Mouse (Mus musculus) liver, adult 2 months (tissue): Measurements from ENCODE around the gene Arap2. TPM values are rescaled to one million over a fixed set of nuclear protein-coding genes. Genes with fewer than 3 reads are reported as not detected.

Source experiments
- DNase-seq: peaks from one replicate; pipeline ENCODE4 v3.0.0-alpha.2; 2011; ENCODE audit warnings: low read depth, low spot score; ENCODE audit errors: extremely low read depth
- H3K27ac ChIP-seq: fragments of 200-500 bp; replicated peaks from 2 replicates; pipeline ENCODE4 v1.5.1; 2012; ENCODE audit warnings: low read depth, mild to moderate bottlenecking, control low read depth, inconsistent platforms, low read length; ENCODE audit not compliant: insufficient read depth
- H3K27me3 ChIP-seq: fragments of 200-500 bp; 2 replicates; pipeline ENCODE4 v1.6.1; 2012; ENCODE audit warnings: mild to moderate bottlenecking, moderate library complexity, low read length, inconsistent platforms; ENCODE audit not compliant: control insufficient read depth, insufficient read depth
- H3K36me3 ChIP-seq: fragments of 200-500 bp; 2 replicates; pipeline ENCODE4 v1.6.1; 2012; ENCODE audit warnings: low read length, inconsistent platforms; ENCODE audit not compliant: control insufficient read depth, insufficient read depth
- H3K4me1 ChIP-seq: fragments of 200-500 bp; 2 replicates; pipeline ENCODE4 v1.6.1; 2011; ENCODE audit warnings: low read length; ENCODE audit not compliant: control insufficient read depth, insufficient read depth
- H3K4me3 ChIP-seq: fragments of 200-500 bp; 2 replicates; pipeline ENCODE4 v1.5.1; 2011; ENCODE audit warnings: low read depth, mild to moderate bottlenecking, control low read depth, low read length, moderate library complexity; ENCODE audit not compliant: insufficient read depth
- H3K79me2 ChIP-seq: fragments of 200-500 bp; 2 replicates; pipeline ENCODE4 v1.6.1; 2012; ENCODE audit warnings: inconsistent platforms, mild to moderate bottlenecking, low read length, moderate library complexity; ENCODE audit not compliant: control insufficient read depth, insufficient read depth
- H3K9ac ChIP-seq: fragments of 200-500 bp; 2 replicates; pipeline ENCODE4 v1.6.1; 2012; ENCODE audit warnings: low read depth, mild to moderate bottlenecking, control low read depth, inconsistent platforms, low read length
- CTCF ChIP-seq: fragments of 200-500 bp; IDR thresholded peaks from 2 replicates; pipeline ENCODE4 v1.5.1; 2011; ENCODE audit warnings: low read depth, low read length, control low read depth
- POLR2A ChIP-seq: fragments of 200-500 bp; IDR thresholded peaks from 2 replicates; pipeline ENCODE4 v1.6.1; 2011; ENCODE audit warnings: low read length, control low read depth; ENCODE audit not compliant: insufficient read depth; ENCODE audit errors: extremely low read depth
- WGBS: fragments of 180-500 bp; shearing (Covaris S2); methylation state at CpG from one replicate; pipeline ENCODE4 v1.1.7; 2018; 5-methylcytosine and 5-hydroxymethylcytosine counted together
- polyA plus RNA-seq: library from polyadenylated mRNA; depleted of rRNA; stranded (reverse); fragments of >200 nt; gene quantifications from 2 replicates; pipeline ENCODE4 v1.2.3, GENCODE M21; 2012
- total RNA-seq: library from RNA; depleted of rRNA; stranded (reverse); fragments of >200 nt; gene quantifications from 2 replicates; pipeline ENCODE4 v1.2.3, GENCODE M21; 2014

Gene Arap2
- total and polyA plus RNA-seq, 2 experiments = 2.1 to 24.0 TPM

DNA sequence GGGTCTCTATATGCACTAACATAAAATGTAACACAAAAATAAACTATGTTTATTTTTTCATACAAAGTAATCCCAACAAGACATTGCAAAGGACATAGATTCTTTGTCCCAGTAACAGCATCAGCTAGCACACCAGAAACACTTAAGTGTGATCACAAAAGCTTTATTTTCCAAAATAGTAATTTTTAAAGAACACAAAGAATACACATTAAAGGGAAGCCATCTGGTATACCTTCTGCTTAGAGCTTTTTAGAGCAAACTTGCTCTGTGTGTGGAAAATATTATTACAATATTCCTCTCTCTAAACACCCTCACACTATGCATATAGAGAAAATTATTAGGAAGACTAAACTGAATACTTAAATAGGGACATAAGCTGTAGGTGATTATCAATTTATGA is 100.6 kb downstream of the Arap2 start:
- no peak for TF ChIP-seq POLR2A
- Histone ChIP-seq H3K79me2 (no peaks in the 10 kb centered on the region), H3K27me3 (no peaks in the 10 kb centered on the region), H3K27ac (no peak overlapping the region), H3K4me1 (no peaks in the 10 kb centered on the region), H3K36me3 (peaks cover 18% of the 10 kb centered on the region), H3K9ac (no peak overlapping the region), H3K4me3 (no peak overlapping the region)
- no peak for DNase-seq

GRCm38 (mm10) chr5:62664847-62665246 is 101.1 kb downstream of the Arap2 start:
- peaks cover 18% of the 10 kb centered on the region for H3K36me3 ChIP-seq
- DNase-seq = no peak
- TF ChIP-seq POLR2A (no peak), CTCF (no peak)
- H3K27me3 ChIP-seq = no peaks in the 10 kb centered on the region
- no peaks in the 10 kb centered on the region for H3K79me2 ChIP-seq
- 92% methylated on average over 4 of the region's 4 CpGs for WGBS
- no peak overlapping the region for H3K9ac ChIP-seq
- no peaks in the 10 kb centered on the region for H3K4me1 ChIP-seq
- H3K4me3 ChIP-seq = no peak overlapping the region
- no peak overlapping the region for H3K27ac ChIP-seq

GRCm38 (mm10) chr5:62663206-62663605 is 102.8 kb downstream of the Arap2 start:
- Histone ChIP-seq H3K27ac (no peak overlapping the region), H3K4me1 (no peaks in the 10 kb centered on the region), H3K79me2 (no peaks in the 10 kb centered on the region), H3K27me3 (no peaks in the 10 kb centered on the region), H3K4me3 (no peak overlapping the region), H3K36me3 (peaks cover 8% of the 10 kb centered on the region; the same call in 1 of the 2 replicates), H3K9ac (no peak overlapping the region)
- no peak for TF ChIP-seq CTCF
- TF ChIP-seq POLR2A = no peak
- 94% methylated on average over 1 of the region's 1 CpGs for WGBS
- DNase-seq = no peak

GRCm38 (mm10) chr5:62653924-62654323 is 112.0 kb downstream of the Arap2 start:
- 77% methylated on average over 5 of the region's 5 CpGs for WGBS
- H3K27ac ChIP-seq = no peak overlapping the region
- no peak overlapping the region for H3K9ac ChIP-seq
- TF ChIP-seq CTCF (no peak), POLR2A (no peak)
- no peak overlapping the region for H3K4me3 ChIP-seq
- DNase-seq = no peak
- no peaks in the 10 kb centered on the region for H3K79me2 ChIP-seq
- peaks cover 14% of the 10 kb centered on the region for H3K36me3 ChIP-seq
- no peaks in the 10 kb centered on the region for H3K4me1 ChIP-seq
- H3K27me3 ChIP-seq = no peaks in the 10 kb centered on the region

DNA sequence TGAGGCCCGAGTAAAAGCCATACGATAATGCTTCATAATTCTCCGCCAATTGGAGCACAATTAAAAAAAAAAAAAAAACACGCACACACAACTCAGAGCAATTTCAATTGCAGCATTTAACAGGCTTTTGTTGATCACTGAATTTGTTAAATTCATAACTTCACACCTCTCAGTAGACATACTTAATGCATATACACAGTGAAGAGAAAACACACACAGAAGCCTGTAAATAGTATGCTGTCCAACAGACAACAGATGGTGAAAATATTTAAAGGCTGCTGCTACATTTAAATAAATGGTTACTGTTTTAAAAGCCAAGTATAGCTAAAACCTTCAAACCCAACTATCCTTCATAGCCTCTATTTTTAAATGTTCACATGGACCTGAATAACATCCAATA is 123.6 kb downstream of the Arap2 start:
- Histone ChIP-seq H3K9ac (no peak overlapping the region), H3K4me3 (no peak overlapping the region), H3K36me3 (no peaks in the 10 kb centered on the region; the same call in 1 of the 2 replicates), H3K27ac (no peak overlapping the region), H3K79me2 (no peaks in the 10 kb centered on the region), H3K4me1 (peaks cover 2% of the 10 kb centered on the region; the same call in 1 of the 2 replicates), H3K27me3 (no peaks in the 10 kb centered on the region)
- no peak for DNase-seq
- TF ChIP-seq CTCF (no peak), POLR2A (no peak)
- WGBS = 97% methylated on average over 4 of the region's 4 CpGs

GRCm38 (mm10) chr5:62640501-62640900 is 125.5 kb downstream of the Arap2 start:
- no peaks in the 10 kb centered on the region for H3K27me3 ChIP-seq
- WGBS = 36% methylated on average over 8 of the region's 8 CpGs
- no peak overlapping the region for H3K27ac ChIP-seq
- peaks cover 2% of the 10 kb centered on the region; the same call in 1 of the 2 replicates for H3K4me1 ChIP-seq
- peak; percentile 60 for DNase-seq
- no peaks in the 10 kb centered on the region; the same call in 1 of the 2 replicates for H3K36me3 ChIP-seq
- H3K9ac ChIP-seq = no peak overlapping the region
- no peak for TF ChIP-seq CTCF
- no peaks in the 10 kb centered on the region for H3K79me2 ChIP-seq
- H3K4me3 ChIP-seq = no peak overlapping the region
